Comparison of ENCODE assay signal across 8 mouse cellular contexts in the genomic region with DNA sequence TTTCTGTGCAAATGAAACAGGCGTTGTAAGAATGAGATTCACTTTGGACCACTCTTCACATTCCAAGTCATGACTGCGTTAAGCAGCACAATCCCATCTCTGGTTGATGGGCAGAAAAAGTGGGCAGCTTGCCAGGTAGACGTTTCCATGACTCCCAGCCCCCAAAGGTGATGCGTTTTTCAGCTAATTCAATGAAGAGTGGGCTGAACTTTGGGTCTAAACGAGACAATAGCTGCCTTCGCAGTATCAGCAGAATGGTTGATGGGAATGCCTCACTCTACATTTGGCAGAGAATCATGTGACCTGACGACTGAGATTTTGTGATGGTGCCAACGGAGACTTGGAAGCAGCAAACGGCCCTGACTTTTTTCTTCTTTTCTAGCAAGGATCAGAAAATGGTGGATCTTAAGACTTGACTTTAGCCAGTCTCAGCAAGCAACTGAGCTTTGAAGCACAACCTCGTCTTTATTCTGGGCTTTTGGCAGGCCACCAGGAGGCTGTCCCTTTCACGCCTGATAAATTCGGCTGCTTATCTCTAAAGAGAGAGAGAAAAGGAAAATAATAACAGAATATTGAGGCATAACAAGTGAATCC. TPM values are rescaled to one million over a fixed set of nuclear protein-coding genes. Genes with fewer than 3 reads are reported as not detected.
A peak's percentile ranks its signal among the peaks of the same experiment; 100 is the strongest.
DNase-seq lines count a peak whose midpoint lies in the region; ATAC-seq and TF ChIP-seq lines count a peak whose summit lies in the region.

No protein-coding gene starts in this region.

- 13% methylated on average over 12 of the region's 12 CpGs for WGBS in hindbrain, postnatal 0 days

- peak overlapping the region; percentile 65 for H3K4me2 ChIP-seq in hindbrain, postnatal 0 days (ENCODE audit: low read depth, low read length)
- H3K4me2 ChIP-seq in myocyte (ENCODE audit: low read depth), result peak overlapping the region; percentile 74

- peak overlapping the region; percentile 89 for H3K27ac ChIP-seq in hindbrain, postnatal 0 days

- peaks cover 12% of the 10 kb centered on the region for H3K79me2 ChIP-seq in myocyte (ENCODE audit: control insufficient read depth, insufficient read depth)

- H3K9ac ChIP-seq in hindbrain, postnatal 0 days (replicated peaks; ENCODE audit: low read length), result peak overlapping the region; percentile 50

- peak; percentile 91 for ATAC-seq in hindbrain, postnatal 0 days
- no peak for ATAC-seq in CD4-positive, CD25-positive, alpha-beta regulatory T cell, adult 4 months

- no peaks in the 10 kb centered on the region for H3K36me3 ChIP-seq in hindbrain, postnatal 0 days (ENCODE audit: insufficient read depth, low read length)
- no peaks in the 10 kb centered on the region for H3K36me3 ChIP-seq in myocyte (ENCODE audit: control insufficient read depth, insufficient read depth)

- TF ChIP-seq CTCF in hindbrain, postnatal 0 days (IDR thresholded peaks at IDR 0.05; ENCODE audit: low read depth), result no peak

- intact Hi-C loops in left cerebral cortex, postnatal 14 days (cut with DNase I), result loop anchor here (1.0 to 10.0 kb wide), 8 partner anchors 37 to 563 kb away; no protein-coding TSS in a partner anchor

- peak overlapping the region; percentile 40 for H3K4me3 ChIP-seq in hindbrain, postnatal 0 days (ENCODE audit: low read length)
- H3K4me3 ChIP-seq in myocyte, result peak overlapping the region; percentile 41

- no peaks in the 10 kb centered on the region for H3K27me3 ChIP-seq in hindbrain, postnatal 0 days (ENCODE audit: insufficient read depth, low read length)
- H3K27me3 ChIP-seq in myocyte (ENCODE audit: control insufficient read depth, insufficient read depth, insufficient read length), result no peaks in the 10 kb centered on the region

- no peaks in the 10 kb centered on the region for H3K4me1 ChIP-seq in hindbrain, postnatal 0 days (ENCODE audit: insufficient read depth, low read length)

- no peak overlapping the region for H3ac ChIP-seq in myocyte (ENCODE audit: control insufficient read depth, insufficient read length)

- no peak for TF ChIP-seq POLR2A in myocyte (IDR thresholded peaks at IDR 0.05; ENCODE audit: insufficient read length, low read depth)

- no peaks in the 10 kb centered on the region for H3K9me3 ChIP-seq in hindbrain, postnatal 0 days (ENCODE audit: low read length)

- peak; percentile 69 for DNase-seq in adipocyte (ENCODE audit: low spot score)
- peak; percentile 79 for DNase-seq in cerebellum, adult 8-10 months
- DNase-seq in gastrocnemius, adult 8-10 months (ENCODE audit: low spot score in 2 of 2), result peak; percentile 50 to 58
- peak; percentile 93 for DNase-seq in hindbrain, postnatal 0 days (ENCODE audit: low spot score)
- DNase-seq in left cerebral cortex, postnatal 14 days (ENCODE audit: low spot score in 2 of 2), result peak; percentile 68 to 84
- peak; percentile 32 for DNase-seq in urinary bladder, postnatal 25 days (ENCODE audit: low spot score)

TF ChIP-seq in myocyte, 11 proteins besides CTCF, POLR2A, EP300 and RAD21:
- TF ChIP-seq POLR2AphosphoS2 (IDR thresholded peaks at IDR 0.05; ENCODE audit: insufficient read length, low read depth) (no peak), MYOG (IDR thresholded peaks at IDR 0.05; ENCODE audit: control insufficient read depth in 1 of 3, insufficient read depth in 1 of 3, insufficient read length in 2 of 3, low read depth in 2 of 3) (no peak), TCF12 (IDR thresholded peaks at IDR 0.05; ENCODE audit: insufficient read depth, poor library complexity, severe bottlenecking) (no peak), USF1 (IDR thresholded peaks at IDR 0.05; ENCODE audit: low read depth) (no peak), TCF3 (IDR thresholded peaks at IDR 0.05; ENCODE audit: insufficient read length, low read depth) (no peak), CEBPB (IDR thresholded peaks at IDR 0.05; ENCODE audit: insufficient read depth, poor library complexity, severe bottlenecking) (no peak), REST (IDR thresholded peaks at IDR 0.05; ENCODE audit: insufficient read depth, insufficient read length) (no peak), MYOD1 (IDR thresholded peaks at IDR 0.05; ENCODE audit: control insufficient read depth in 1 of 3, insufficient read length in 2 of 3, low read depth in 2 of 3) (no peak), MAX (IDR thresholded peaks at IDR 0.05; ENCODE audit: low read depth) (no peak), SRF (IDR thresholded peaks at IDR 0.05; ENCODE audit: control insufficient read depth, insufficient read length, low read depth) (no peak), E2F4 (IDR thresholded peaks at IDR 0.05; ENCODE audit: insufficient read depth) (no peak)

RNA-seq across cellular contexts. Expression of gene Gm11146, which starts 8.0 kb away (rescaled TPM):
- not detected for total RNA-seq in gastrocnemius, adult 8-10 months (2022)
- not detected in 2 replicates for total RNA-seq in hindbrain, postnatal 0 days (2014; rRNA removed)
- polyA plus RNA-seq in hindbrain, postnatal 0 days (2015; fragmentation: Nextera tagmentation; extraction: Ambion mirVana), result not detected in 2 replicates
- total RNA-seq in left cerebral cortex, postnatal 14 days (2021), result not detected
- polyA plus RNA-seq in myocyte (2012; fragmentation: generic; extraction: Trizol), result not detected
- not detected for polyA plus RNA-seq in CD4-positive, CD25-positive, alpha-beta regulatory T cell, adult 4 months (2017; shearing (Covaris generic))

Comparison
In these comparisons a context has a peak if more than half of its experiments do, and no peak if none do; other contexts are left out.
1. DNase-seq: peak in every context shown above with its lines; median percentile 93 in hindbrain, postnatal 0 days; 79 in cerebellum, adult 8-10 months; 76 in left cerebral cortex, postnatal 14 days; 69 in adipocyte; 54 in gastrocnemius, adult 8-10 months; 32 in urinary bladder, postnatal 25 days.